9 mouse cellular contexts compared by ENCODE assay signal in genomic region chr6:84583841-84584782, GRCm38 (mm10). TPM values are rescaled to one million over a fixed set of nuclear protein-coding genes. Genes with fewer than 3 reads are reported as not detected.
DNase-seq lines count a peak whose midpoint lies in the region; ATAC-seq and TF ChIP-seq lines count a peak whose summit lies in the region.
"Had no signal": no experiment of that assay in that cellular context is flagged by ENCODE, and none has a peak within 500 bp of the region (broad histone marks: within the 10 kb centered on the region; RNA-seq: fewer than 3 reads in every experiment).

No protein-coding gene starts in this region.

- peak overlapping the region; percentile 31 for H3K4me3 ChIP-seq in kidney, adult 2 months (ENCODE audit: insufficient read depth, low read depth, low read length)
- H3K4me3 ChIP-seq in embryonic facial prominence, embryonic 13.5 days: peak overlapping the region; percentile 72
- peak overlapping the region; percentile 70 for H3K4me3 ChIP-seq in hindbrain, embryonic 10.5 days
- H3K4me3 ChIP-seq in liver, embryonic 13.5 days (replicated peaks): peak overlapping the region; percentile 38
- peak overlapping the region; percentile 45 for H3K4me3 ChIP-seq in stomach, postnatal 0 days (ENCODE audit: low read depth, low read length)

- peak overlapping the region; percentile 95 for H3K9ac ChIP-seq in embryonic facial prominence, embryonic 13.5 days
- H3K9ac ChIP-seq in liver, embryonic 13.5 days: no peak overlapping the region
- no peak overlapping the region for H3K9ac ChIP-seq in stomach, postnatal 0 days (ENCODE audit: low read length)

- H3K4me2 ChIP-seq in embryonic facial prominence, embryonic 13.5 days: peak overlapping the region; percentile 86
- peak overlapping the region; percentile 53 for H3K4me2 ChIP-seq in liver, embryonic 13.5 days
- H3K4me2 ChIP-seq in stomach, postnatal 0 days (replicated peaks; ENCODE audit: low read depth): peak overlapping the region; percentile 87

- TF ChIP-seq EP300 in stomach, postnatal 0 days (optimal IDR thresholded peaks at IDR 0.05): no peak

- no peak for ATAC-seq in embryonic facial prominence, embryonic 13.5 days (ENCODE audit: insufficient number of reproducible peaks, insufficient read depth, low FRiP score, low TSS enrichment, low read depth)
- 0 out of 2 replicates have a peak, but pooled peaks have one; percentile 21 for ATAC-seq in liver, embryonic 13.5 days (ENCODE audit: low read depth)
- ATAC-seq in stomach, postnatal 0 days (ENCODE audit: low FRiP score, low TSS enrichment): peak; percentile 27; the same call in 1 of the 2 replicates
- ATAC-seq in inflammation-experienced regulatory T-cells, adult 6 months: no peak

- no peak for TF ChIP-seq POLR2A in kidney, adult 2 months (IDR thresholded peaks at IDR 0.05; ENCODE audit: low read depth, low read length)

- peaks cover 9% of the 10 kb centered on the region for H3K27me3 ChIP-seq in kidney, adult 2 months (replicated peaks; ENCODE audit: control insufficient read depth, insufficient read depth, low read length)
- peaks cover 66% of the 10 kb centered on the region for H3K27me3 ChIP-seq in embryonic facial prominence, embryonic 13.5 days
- H3K27me3 ChIP-seq in hindbrain, embryonic 10.5 days (ENCODE audit: insufficient read depth, poor library complexity, severe bottlenecking): peaks cover 100% of the 10 kb centered on the region
- peaks cover 94% of the 10 kb centered on the region for H3K27me3 ChIP-seq in liver, embryonic 13.5 days
- H3K27me3 ChIP-seq in stomach, postnatal 0 days (ENCODE audit: control insufficient read depth, insufficient read depth, low read length): peaks cover 11% of the 10 kb centered on the region; the same call in 1 of the 2 replicates

- no peaks in the 10 kb centered on the region for H3K4me1 ChIP-seq in kidney, adult 2 months (ENCODE audit: control insufficient read depth, insufficient read depth, low read length)
- H3K4me1 ChIP-seq in embryonic facial prominence, embryonic 13.5 days: peaks cover 76% of the 10 kb centered on the region
- H3K4me1 ChIP-seq in hindbrain, embryonic 10.5 days (replicated peaks): peaks cover 97% of the 10 kb centered on the region
- H3K4me1 ChIP-seq in liver, embryonic 13.5 days (replicated peaks): peaks cover 42% of the 10 kb centered on the region
- H3K4me1 ChIP-seq in stomach, postnatal 0 days (replicated peaks; ENCODE audit: control insufficient read depth, insufficient read depth): peaks cover 22% of the 10 kb centered on the region

- no peaks in the 10 kb centered on the region for H3K9me3 ChIP-seq in embryonic facial prominence, embryonic 13.5 days
- no peaks in the 10 kb centered on the region for H3K9me3 ChIP-seq in hindbrain, embryonic 10.5 days
- no peaks in the 10 kb centered on the region for H3K9me3 ChIP-seq in liver, embryonic 13.5 days (replicated peaks)
- H3K9me3 ChIP-seq in stomach, postnatal 0 days (ENCODE audit: control insufficient read depth, low read length): no peaks in the 10 kb centered on the region

- TF ChIP-seq CTCF in kidney, adult 2 months (conservative IDR thresholded peaks at IDR 0.05; ENCODE audit: insufficient read depth, insufficient read length, low read depth, low read length): no peak
- peak; percentile 9; the same call in 1 of the 2 replicates for TF ChIP-seq CTCF in stomach, postnatal 0 days (IDR thresholded peaks at IDR 0.05; ENCODE audit: low read depth)

- no peak for DNase-seq in kidney, adult 2 months
- DNase-seq in kidney, postnatal 14 days: no peak
- DNase-seq in hindbrain, embryonic 10.5 days (ENCODE audit: low spot score): peak; percentile 59
- DNase-seq in liver, embryonic 13.5 days: no peak
- DNase-seq in stomach, postnatal 0 days (ENCODE audit: low spot score): peak; percentile 21
- no peak for DNase-seq in adrenal gland, postnatal 14 days

- H3K27ac ChIP-seq in kidney, adult 2 months (ENCODE audit: insufficient read depth, low read depth, low read length): no peak overlapping the region
- peak overlapping the region; percentile 95 for H3K27ac ChIP-seq in embryonic facial prominence, embryonic 13.5 days
- peak overlapping the region; percentile 90 for H3K27ac ChIP-seq in hindbrain, embryonic 10.5 days
- H3K27ac ChIP-seq in liver, embryonic 13.5 days: no peak overlapping the region
- no peak overlapping the region for H3K27ac ChIP-seq in stomach, postnatal 0 days (replicated peaks)

- WGBS in kidney, adult 2 months: 7% methylated on average over 48 of the region's 48 CpGs
- WGBS in embryonic facial prominence, embryonic 13.5 days: 3% methylated on average over 48 of the region's 48 CpGs
- 1% methylated on average over 48 of the region's 48 CpGs for WGBS in hindbrain, embryonic 10.5 days
- 2% methylated on average over 48 of the region's 48 CpGs for WGBS in liver, embryonic 13.5 days (ENCODE audit: insufficient replicate concordance)
- 8% methylated on average over 45 of the region's 48 CpGs for WGBS in stomach, postnatal 0 days

- H3K36me3 ChIP-seq in kidney, adult 2 months (ENCODE audit: control insufficient read depth, insufficient read depth, low read length): no peaks in the 10 kb centered on the region
- peaks cover 33% of the 10 kb centered on the region for H3K36me3 ChIP-seq in embryonic facial prominence, embryonic 13.5 days
- peaks cover 48% of the 10 kb centered on the region for H3K36me3 ChIP-seq in hindbrain, embryonic 10.5 days
- H3K36me3 ChIP-seq in liver, embryonic 13.5 days: no peaks in the 10 kb centered on the region
- H3K36me3 ChIP-seq in stomach, postnatal 0 days (ENCODE audit: control insufficient read depth, insufficient read depth, low read length): no peaks in the 10 kb centered on the region

RNA-seq across cellular contexts. Expression of gene Cyp26b1, which starts 9.6 kb away (rescaled TPM):
- 0.60 and 2.0 TPM in 2 replicates for polyA plus RNA-seq in kidney, adult 2 months (2012; rRNA removed)
- polyA plus RNA-seq in embryonic facial prominence, embryonic 13.5 days (2015; fragmentation: Nextera tagmentation; extraction: Ambion mirVana): 38.0 and 38.9 TPM in 2 replicates
- 21.1 and 26.2 TPM in 2 replicates for polyA plus RNA-seq in hindbrain, embryonic 10.5 days (2016; fragmentation: Nextera tagmentation; extraction: Ambion mirVana)
- 0.03 and 0.12 TPM in 2 replicates for polyA plus RNA-seq in liver, embryonic 13.5 days (2015; fragmentation: Nextera tagmentation; extraction: Ambion mirVana)
- polyA plus RNA-seq in stomach, postnatal 0 days (2015; fragmentation: Nextera tagmentation; extraction: Ambion mirVana): 5.8 and 6.4 TPM in 2 replicates
- under 1 TPM in 2 of 3 experiments, not detected in 1; 0.63 to 0.74 TPM for polyA plus RNA-seq in inflammation-experienced regulatory T-cells, adult 6 months (2017; shearing (Covaris generic))
- 3.3 and 4.2 TPM in 2 replicates for total RNA-seq in adrenal gland, postnatal 14 days (2021)
- total RNA-seq: CH12.LX had no signal

Comparison
In these comparisons a context has a peak if more than half of its experiments do, and no peak if none do; other contexts are left out.
1. DNase-seq: peak in hindbrain, embryonic 10.5 days (single experiment) and stomach, postnatal 0 days (single experiment); none in kidney, adult 2 months (single experiment), kidney, postnatal 14 days (single experiment), liver, embryonic 13.5 days (single experiment) and adrenal gland, postnatal 14 days (single experiment).
2. H3K27ac ChIP-seq: peak in embryonic facial prominence, embryonic 13.5 days (single experiment) and hindbrain, embryonic 10.5 days (single experiment); none in kidney, adult 2 months (single experiment), liver, embryonic 13.5 days (single experiment) and stomach, postnatal 0 days (single experiment).
3. ATAC-seq: peak in liver, embryonic 13.5 days (single experiment) and stomach, postnatal 0 days (single experiment); none in embryonic facial prominence, embryonic 13.5 days (single experiment) and inflammation-experienced regulatory T-cells, adult 6 months (single experiment).
4. Peak in every context shown above with its lines, with median percentiles within 50 percentile points of each other: H3K4me3 ChIP-seq and H3K4me2 ChIP-seq.